Mouse (Mus musculus) liver, embryonic 11.5 days (tissue): ENCODE measurements at regions not wholly inside any gene's neighbourhood (a gene's known extent, or its start where the extent isn't known, plus 50 kb on each side); places are given as distances from the start of the nearest gene placed in this dataset.

Experiments used
- ATAC-seq: fragments of 200-750 bp; cut with Nextera tagmentation; replicated peaks from 2 replicates; pipeline ENCODE4 v1.8.0; 2017; ENCODE audit warnings: moderate number of reproducible peaks, mild to moderate bottlenecking, moderate TSS enrichment, moderate library complexity; ENCODE audit not compliant: low FRiP score
- DNase-seq: peaks from one replicate; pipeline ENCODE4 v3.0.0-alpha.2; 2017; ENCODE audit warnings: low spot score
- H3K27ac ChIP-seq: fragments of 300-500 bp; sonication (generic); 2 replicates; pipeline ENCODE4 v1.5.1; 2014; ENCODE audit warnings: mild to moderate bottlenecking, low read depth, low read length, control low read depth
- H3K27me3 ChIP-seq: fragments of 300-500 bp; sonication (generic); replicated peaks from 2 replicates; pipeline ENCODE4 v1.6.1; 2014; ENCODE audit warnings: low read length, mixed read lengths; ENCODE audit not compliant: control insufficient read depth, insufficient read depth
- H3K36me3 ChIP-seq: fragments of 300-500 bp; sonication (generic); 2 replicates; pipeline ENCODE4 v1.6.1; 2014; ENCODE audit warnings: mild to moderate bottlenecking, low read length, moderate library complexity, mixed read lengths; ENCODE audit not compliant: control insufficient read depth, insufficient read depth
- H3K4me1 ChIP-seq: fragments of 300-500 bp; sonication (generic); replicated peaks from 2 replicates; pipeline ENCODE4 v1.6.1; 2014; ENCODE audit warnings: low read length, mixed read lengths; ENCODE audit not compliant: control insufficient read depth, insufficient read depth
- H3K4me2 ChIP-seq: fragments of 300-500 bp; sonication (generic); 2 replicates; pipeline ENCODE4 v1.6.1; 2014; ENCODE audit warnings: mild to moderate bottlenecking, control low read depth, moderate library complexity
- H3K4me3 ChIP-seq: fragments of 300-500 bp; sonication (generic); 2 replicates; pipeline ENCODE4 v1.5.1; 2014; ENCODE audit warnings: low read depth, low read length, control low read depth
- H3K9ac ChIP-seq: fragments of 300-500 bp; sonication (generic); 2 replicates; pipeline ENCODE4 v1.6.1; 2014; ENCODE audit warnings: low read depth, low read length, control low read depth
- H3K9me3 ChIP-seq: fragments of 300-500 bp; sonication (generic); 2 replicates; pipeline ENCODE4 v1.6.1; 2016; ENCODE audit warnings: low read length, inconsistent platforms, mixed read lengths; ENCODE audit not compliant: control insufficient read depth
- WGBS: fragments of 180-500 bp; shearing (Covaris S2); extraction: QIAGEN DNeasy Blood & Tissue Kit; methylation state at CpG from one replicate; pipeline ENCODE4 v1.1.7; 2014; 5-methylcytosine and 5-hydroxymethylcytosine counted together

DNA sequence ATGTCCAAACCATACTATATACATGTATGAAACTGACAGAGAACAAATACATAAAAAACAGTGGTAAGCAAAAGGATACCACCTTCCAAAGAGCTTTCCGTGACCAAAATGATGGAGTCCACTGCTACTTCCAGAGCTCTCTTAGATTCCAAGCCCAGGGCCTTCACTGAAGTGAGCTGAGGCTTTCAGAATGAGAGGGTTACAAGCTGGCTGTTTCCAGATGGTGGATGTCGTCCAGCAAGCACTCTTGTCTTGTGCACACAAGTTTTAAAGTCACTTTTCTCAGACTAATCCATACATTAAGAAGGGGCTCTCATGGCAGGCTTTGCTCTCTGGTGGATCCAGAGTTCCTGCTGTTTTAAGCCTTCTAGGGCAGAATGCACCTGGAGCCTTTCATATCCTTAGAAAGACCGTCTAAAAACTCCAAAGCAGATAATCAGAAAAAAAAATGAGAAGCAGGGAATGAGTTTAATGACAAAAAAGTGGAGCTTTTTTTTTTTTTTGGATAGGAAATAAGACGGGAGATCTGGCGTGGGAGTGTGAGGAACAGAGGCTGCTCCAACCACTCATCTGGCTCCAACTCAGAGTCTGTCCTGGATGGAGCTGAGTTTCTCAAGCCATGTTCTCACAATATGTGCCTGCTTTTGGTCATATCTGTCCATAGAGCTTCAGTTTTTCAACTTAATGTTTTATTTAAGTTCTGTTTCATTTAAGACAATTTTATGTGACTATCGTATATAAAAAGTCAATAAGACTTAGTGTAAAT lies 281.9 kb upstream of the Mmadhc start:
- H3K36me3 ChIP-seq, result no peaks in the 10 kb centered on the region
- no peaks in the 10 kb centered on the region for H3K4me1 ChIP-seq
- H3K9me3 ChIP-seq, result no peaks in the 10 kb centered on the region
- no peak overlapping the region for H3K27ac ChIP-seq
- no peak overlapping the region for H3K9ac ChIP-seq
- no peak overlapping the region for H3K4me2 ChIP-seq
- ATAC-seq (no peak), DNase-seq (no peak)
- 69% methylated on average over 6 of the region's 6 CpGs for WGBS
- no peak overlapping the region for H3K4me3 ChIP-seq
- no peaks in the 10 kb centered on the region for H3K27me3 ChIP-seq

DNA sequence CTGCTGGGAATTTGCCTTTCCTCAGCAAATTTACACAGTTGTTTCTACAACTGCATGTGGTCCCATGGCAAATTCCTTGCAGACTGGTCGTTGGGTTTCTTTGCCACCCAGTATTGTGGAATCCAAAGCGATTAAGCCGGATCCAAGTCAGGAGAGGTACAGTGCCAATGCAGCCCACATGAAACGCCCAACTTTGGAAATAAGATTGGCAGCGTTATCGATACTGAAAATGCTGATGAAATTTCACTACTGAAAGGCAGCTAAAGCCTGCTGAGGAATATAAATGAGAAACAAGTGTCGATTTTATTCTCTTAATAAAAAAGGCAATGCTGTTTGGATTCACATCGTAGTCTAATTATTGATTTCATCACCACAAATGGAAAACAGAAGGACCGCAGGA lies 281.1 kb upstream of the Mmadhc start:
- H3K9ac ChIP-seq, result no peak overlapping the region
- H3K9me3 ChIP-seq, result no peaks in the 10 kb centered on the region

DNA sequence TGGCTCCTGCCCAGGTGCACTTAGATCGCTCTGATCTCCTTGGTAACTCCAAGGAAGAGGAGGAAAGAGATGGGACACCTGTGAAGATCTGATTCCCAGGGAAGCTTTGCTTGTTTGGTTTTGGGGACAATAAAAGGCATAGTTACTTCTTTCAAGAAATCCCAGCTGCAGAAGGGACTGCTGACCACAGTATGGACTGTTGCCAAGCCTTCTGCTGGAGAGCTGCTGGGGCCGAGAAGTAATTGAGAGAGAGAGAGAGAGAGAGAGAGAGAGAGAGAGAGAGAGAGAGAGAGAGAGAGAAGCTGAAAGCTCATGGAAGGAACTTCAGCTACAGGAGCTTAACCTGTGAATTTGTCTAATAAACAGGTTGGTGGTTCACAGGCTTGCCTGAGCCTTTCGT lies 276.9 kb upstream of the Mmadhc start:
- no peaks in the 10 kb centered on the region for H3K36me3 ChIP-seq
- H3K4me2 ChIP-seq, result no peak overlapping the region
- H3K4me3 ChIP-seq, result no peak overlapping the region
- WGBS, result 76% methylated on average over 3 of the region's 3 CpGs
- ATAC-seq (no peak), DNase-seq (no peak)
- H3K4me1 ChIP-seq, result no peaks in the 10 kb centered on the region
- no peak overlapping the region for H3K9ac ChIP-seq
- no peaks in the 10 kb centered on the region for H3K27me3 ChIP-seq
- no peaks in the 10 kb centered on the region for H3K9me3 ChIP-seq
- H3K27ac ChIP-seq, result no peak overlapping the region

More for the DNA sequence above, 281.1 kb upstream of the Mmadhc start:
- H3K4me1 ChIP-seq, result no peaks in the 10 kb centered on the region
- H3K4me3 ChIP-seq, result no peak overlapping the region
- H3K36me3 ChIP-seq, result no peaks in the 10 kb centered on the region
- no peak overlapping the region for H3K4me2 ChIP-seq
- DNase-seq (no peak), ATAC-seq (no peak)
- WGBS, result 89% methylated on average over 9 of the region's 9 CpGs
- H3K27me3 ChIP-seq, result no peaks in the 10 kb centered on the region
- H3K27ac ChIP-seq, result no peak overlapping the region

DNA sequence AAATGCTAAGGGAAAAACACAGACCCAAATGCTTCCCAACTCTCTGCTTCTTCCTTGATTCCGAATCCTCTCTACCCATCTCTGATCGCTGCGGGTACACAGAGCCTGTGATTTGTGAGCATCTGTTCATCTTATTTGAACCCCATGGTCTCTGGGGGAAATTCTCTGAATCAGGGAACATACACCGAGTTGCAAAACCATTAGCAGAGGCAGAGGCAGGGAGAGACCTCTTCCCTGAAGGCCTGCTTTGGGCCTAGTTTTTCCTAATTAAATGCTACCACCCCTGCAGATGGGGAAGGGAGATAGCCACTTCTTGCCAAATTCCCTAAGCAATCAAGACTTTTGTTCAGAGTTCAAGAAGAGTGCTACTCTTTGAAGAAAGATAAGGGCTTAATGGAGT lies 274.4 kb upstream of the Mmadhc start:
- no peak overlapping the region for H3K4me3 ChIP-seq
- no peaks in the 10 kb centered on the region for H3K27me3 ChIP-seq
- H3K9ac ChIP-seq, result no peak overlapping the region
- H3K36me3 ChIP-seq, result no peaks in the 10 kb centered on the region
- ATAC-seq, result no peak
- H3K4me1 ChIP-seq, result no peaks in the 10 kb centered on the region
- no peak overlapping the region for H3K27ac ChIP-seq
- 78% methylated on average over 4 of the region's 4 CpGs for WGBS
- no peaks in the 10 kb centered on the region for H3K9me3 ChIP-seq
- no peak for DNase-seq
- H3K4me2 ChIP-seq, result no peak overlapping the region

DNA sequence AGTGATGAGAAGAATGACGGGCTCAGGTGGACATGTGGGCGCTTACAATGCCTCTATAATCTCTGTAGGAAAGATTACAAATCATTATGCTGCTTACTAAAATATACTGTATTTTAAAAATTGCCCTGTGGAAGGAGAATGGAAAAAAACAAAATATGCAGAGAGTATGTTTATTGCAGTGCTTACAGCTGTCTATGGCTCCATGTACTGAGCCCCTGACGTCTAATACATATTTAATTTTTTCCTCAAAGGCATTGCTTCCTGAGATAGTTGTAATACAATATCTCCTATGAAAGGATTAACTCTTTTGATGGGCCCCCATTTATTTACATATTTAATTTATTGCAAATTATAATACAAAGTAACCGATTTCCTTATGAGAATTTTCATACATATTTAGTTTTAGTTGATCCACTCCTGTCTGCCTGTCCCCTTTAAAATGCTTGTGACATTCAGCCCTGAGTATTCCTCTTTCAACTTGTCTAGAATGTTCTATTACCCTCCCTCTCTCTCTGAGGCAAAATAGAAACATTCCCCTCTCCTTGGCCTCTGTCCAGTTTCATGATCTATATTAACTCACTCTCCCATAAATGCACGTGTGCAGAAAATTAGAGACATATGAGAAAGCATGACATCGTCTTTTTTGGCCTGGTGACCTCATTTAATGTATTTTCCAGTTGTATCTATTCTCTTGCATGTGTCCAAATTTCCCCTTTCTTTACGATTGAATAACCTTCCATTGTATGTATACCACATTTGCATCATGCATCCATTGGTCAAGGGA lies 273.1 kb upstream of the Mmadhc start:
- H3K27ac ChIP-seq, result no peak overlapping the region
- WGBS, result 81% methylated on average over 7 of the region's 7 CpGs
- no peaks in the 10 kb centered on the region for H3K4me1 ChIP-seq
- DNase-seq, result no peak
- ATAC-seq, result no peak
- H3K4me3 ChIP-seq, result no peak overlapping the region
- H3K36me3 ChIP-seq, result no peaks in the 10 kb centered on the region
- no peak overlapping the region for H3K4me2 ChIP-seq
- no peaks in the 10 kb centered on the region for H3K27me3 ChIP-seq
- no peaks in the 10 kb centered on the region for H3K9me3 ChIP-seq
- no peak overlapping the region for H3K9ac ChIP-seq

DNA sequence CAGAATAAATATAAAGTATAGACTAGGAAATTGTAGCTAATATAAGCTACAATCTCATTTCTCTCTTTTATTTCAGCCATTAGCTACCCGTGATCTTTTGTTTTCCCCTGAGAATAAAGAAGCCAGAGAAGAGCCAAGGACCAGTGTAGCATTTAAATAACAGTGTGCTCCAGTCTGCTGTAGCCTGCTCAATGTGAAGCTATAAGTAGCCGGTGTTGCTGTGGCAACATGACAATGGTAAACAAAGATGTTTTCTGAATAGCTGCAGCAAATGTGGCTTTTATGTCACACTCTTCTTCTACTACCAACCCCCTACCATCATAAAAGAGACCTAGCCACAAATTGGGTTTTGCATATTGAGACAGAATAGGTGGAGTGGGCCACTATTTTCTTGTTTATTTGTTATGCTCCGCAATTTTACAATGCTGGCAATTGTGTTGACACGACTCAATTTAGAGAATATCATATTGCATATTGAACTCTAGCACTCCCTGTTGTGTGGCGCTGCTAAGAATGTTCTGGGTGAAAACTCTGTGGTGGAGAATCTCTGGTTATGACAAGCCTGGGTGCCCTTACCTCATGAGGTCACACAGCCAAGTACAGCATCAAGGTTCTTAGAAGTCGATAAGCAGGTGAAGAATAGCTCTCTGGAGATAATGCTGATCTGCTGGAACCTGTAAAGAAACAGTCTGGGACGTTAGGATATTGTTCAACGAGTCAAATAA lies 272.3 kb upstream of the Mmadhc start:
- Histone ChIP-seq H3K27ac (no peak overlapping the region), H3K4me1 (no peaks in the 10 kb centered on the region), H3K9ac (no peak overlapping the region), H3K4me2 (no peak overlapping the region), H3K4me3 (no peak overlapping the region), H3K36me3 (no peaks in the 10 kb centered on the region), H3K27me3 (no peaks in the 10 kb centered on the region), H3K9me3 (no peaks in the 10 kb centered on the region)
- no peak for DNase-seq
- no peak for ATAC-seq
- 73% methylated on average over 8 of the region's 8 CpGs for WGBS

DNA sequence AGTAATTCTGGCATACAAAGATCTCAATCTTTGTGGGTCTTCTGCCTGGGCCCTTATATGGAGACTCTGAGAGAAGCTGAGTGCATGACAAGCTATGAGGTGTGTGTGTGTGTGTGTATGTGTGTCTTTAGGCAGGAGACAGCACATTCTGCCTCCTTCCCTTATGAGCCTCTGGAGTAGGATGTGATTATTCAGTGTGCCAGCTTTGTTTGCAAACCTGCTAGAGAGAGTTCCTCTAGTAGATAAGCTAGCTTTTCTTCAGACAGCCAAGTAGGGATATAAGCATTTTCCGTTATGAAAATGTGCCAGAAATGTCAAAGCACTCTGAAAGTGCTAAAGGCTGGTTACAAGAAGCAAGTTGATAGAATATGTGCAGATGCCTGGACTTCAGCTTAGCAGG lies 270.9 kb upstream of the Mmadhc start:
- Histone ChIP-seq H3K36me3 (no peaks in the 10 kb centered on the region), H3K27ac (no peak overlapping the region), H3K9me3 (no peaks in the 10 kb centered on the region), H3K4me3 (no peak overlapping the region), H3K4me1 (no peaks in the 10 kb centered on the region), H3K9ac (no peak overlapping the region), H3K4me2 (no peak overlapping the region), H3K27me3 (no peaks in the 10 kb centered on the region)
- DNase-seq (no peak), ATAC-seq (no peak)
- 66% methylated on average over 1 of the region's 1 CpGs for WGBS

DNA sequence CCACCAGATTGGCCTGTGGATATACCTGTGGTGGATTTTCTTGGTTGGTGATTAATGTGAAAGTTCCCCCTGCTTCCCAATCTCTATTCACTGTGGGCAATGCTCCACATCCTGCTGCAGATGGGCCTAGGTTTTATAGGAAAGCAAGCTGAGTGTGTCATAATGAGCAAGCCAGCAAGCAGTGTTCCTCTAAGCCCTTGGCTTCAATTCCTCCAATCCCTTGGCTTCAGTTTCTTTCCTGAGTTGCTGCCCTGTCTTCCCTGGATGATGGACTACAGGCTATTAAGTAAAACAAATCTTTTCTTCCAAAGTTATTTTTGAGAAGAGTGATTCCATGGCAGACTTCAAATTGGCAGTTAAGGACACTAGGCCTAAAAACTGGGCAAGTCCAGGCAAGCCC lies 257.4 kb upstream of the Mmadhc start:
- H3K27me3 ChIP-seq, result no peaks in the 10 kb centered on the region
- no peaks in the 10 kb centered on the region for H3K36me3 ChIP-seq
- H3K9me3 ChIP-seq, result no peaks in the 10 kb centered on the region
- no peak overlapping the region for H3K9ac ChIP-seq
- no peak overlapping the region for H3K4me3 ChIP-seq
- H3K4me1 ChIP-seq, result no peaks in the 10 kb centered on the region
- ATAC-seq (no peak), DNase-seq (no peak)
- no peak overlapping the region for H3K27ac ChIP-seq
- no peak overlapping the region for H3K4me2 ChIP-seq
